Mouse (Mus musculus) liver, postnatal 0 days (tissue): ENCODE results near the gene Rfx1. TPM values are rescaled to one million over a fixed set of nuclear protein-coding genes. Genes with fewer than 3 reads are reported as not detected.

ENCODE experiments used
- ATAC-seq: fragments of 200-750 bp; cut with Nextera tagmentation; 2 replicates; pipeline ENCODE4 v1.8.0; 2017; ENCODE audit warnings: mild to moderate bottlenecking, moderate library complexity
- DNase-seq: peaks from one replicate; pipeline ENCODE4 v3.0.0-alpha.2; 2016
- H3K27ac ChIP-seq: fragments of 300-500 bp; sonication (generic); 2 replicates; pipeline ENCODE4 v1.5.1; 2014; ENCODE audit warnings: antibody characterized with exemption, moderate library complexity, mild to moderate bottlenecking, low read depth
- H3K27me3 ChIP-seq: fragments of 300-500 bp; sonication (generic); 2 replicates; pipeline ENCODE4 v1.6.1; 2014; ENCODE audit warnings: low read length, control low read depth, mixed read lengths; ENCODE audit not compliant: insufficient read depth
- H3K36me3 ChIP-seq: fragments of 300-500 bp; sonication (generic); replicated peaks from 2 replicates; pipeline ENCODE4 v1.6.1; 2014; ENCODE audit warnings: mild to moderate bottlenecking, control low read depth, low read length, moderate library complexity, mixed read lengths; ENCODE audit not compliant: insufficient read depth
- H3K4me1 ChIP-seq: fragments of 300-500 bp; sonication (generic); 2 replicates; pipeline ENCODE4 v1.6.1; 2014; ENCODE audit warnings: antibody characterized with exemption, mild to moderate bottlenecking, control low read depth; ENCODE audit not compliant: insufficient read depth
- H3K4me2 ChIP-seq: fragments of 300-500 bp; sonication (generic); 2 replicates; pipeline ENCODE4 v1.6.1; 2014; ENCODE audit warnings: low read depth, mild to moderate bottlenecking, low read length, moderate library complexity, mixed read lengths
- H3K4me3 ChIP-seq: fragments of 300-500 bp; sonication (generic); 2 replicates; pipeline ENCODE4 v1.5.1; 2014; ENCODE audit warnings: low read depth, low read length
- H3K9ac ChIP-seq: fragments of 300-500 bp; sonication (generic); replicated peaks from 2 replicates; pipeline ENCODE4 v1.6.1; 2014; ENCODE audit warnings: mild to moderate bottlenecking, moderate library complexity
- H3K9me3 ChIP-seq: fragments of 300-500 bp; sonication (generic); 2 replicates; pipeline ENCODE4 v1.6.1; 2016; ENCODE audit warnings: mild to moderate bottlenecking, control low read depth, low read length, mixed read lengths
- CTCF ChIP-seq: sonication (generic); IDR thresholded peaks from 2 replicates; pipeline ENCODE4 v1.5.1; 2016; ENCODE audit warnings: antibody characterized with exemption, low read depth
- EP300 ChIP-seq: IDR thresholded peaks from 2 replicates; pipeline ENCODE4 v1.6.1; 2016; ENCODE audit warnings: antibody characterized with exemption, low read depth, mild to moderate bottlenecking
- WGBS: fragments of 180-500 bp; shearing (Covaris S2); extraction: QIAGEN DNeasy Blood & Tissue Kit; methylation state at CpG from one replicate; pipeline ENCODE4 v1.1.7; 2014; ENCODE audit not compliant: insufficient replicate concordance; 5-methylcytosine and 5-hydroxymethylcytosine counted together
- polyA plus RNA-seq: library from polyadenylated mRNA; unstranded; fragments of >200 nt; fragmentation: Nextera tagmentation; extraction: Ambion mirVana; gene quantifications from 2 replicates; pipeline ENCODE4 v1.2.1, GENCODE M21; 2015

Rfx1 gene
- polyA plus RNA-seq, 1 experiment from 2014 or later = 1.5 TPM

- peak within 1 kb of the TSS; percentile 35; the same call in 1 of the 2 replicates for H3K9ac ChIP-seq
Measured at GRCm38 (mm10) chr8:84042066-84042947, 24.3 kb upstream of the Rfx1 start, which contains the start of gene Il27ra. Gene Il27ra, minus strand, starts transcription at chr8:84042589.

GRCm38 (mm10) chr8:84042948-84043342 lies 23.7 kb upstream of the Rfx1 start:
- Histone ChIP-seq H3K9me3 (no peaks in the 10 kb centered on the region), H3K4me2 (peak overlapping the region; percentile 67), H3K27ac (no peak overlapping the region), H3K4me3 (peak overlapping the region; percentile 41), H3K4me1 (peaks cover 3% of the 10 kb centered on the region; the same call in 1 of the 2 replicates), H3K9ac (no peak overlapping the region), H3K36me3 (no peaks in the 10 kb centered on the region), H3K27me3 (peaks cover 44% of the 10 kb centered on the region)
- TF ChIP-seq CTCF = no peak
- ATAC-seq (no peak), DNase-seq (no peak)
- 42% methylated on average over 12 of the region's 12 CpGs for WGBS

More at GRCm38 (mm10) chr8:84042066-84042947, 24.3 kb upstream of the Rfx1 start, which contains the start of gene Il27ra:
- Histone ChIP-seq H3K4me1 (peaks cover 3% of the 10 kb centered on the region; the same call in 1 of the 2 replicates), H3K4me2 (peak within 1 kb of the TSS; percentile 67), H3K27me3 (peaks cover 44% of the 10 kb centered on the region), H3K36me3 (no peaks in the 10 kb centered on the region), H3K27ac (no peak within 1 kb of the TSS), H3K4me3 (peak within 1 kb of the TSS; percentile 41), H3K9me3 (no peaks in the 10 kb centered on the region)
- 3% methylated on average over 38 of the region's 40 CpGs for WGBS
- DNase-seq (peak; percentile 74), ATAC-seq (peak; percentile 73)
- TF ChIP-seq EP300 (no peak), CTCF (peak; percentile 78)

GRCm38 (mm10) chr8:84044103-84044502 lies 22.5 kb upstream of the Rfx1 start:
- no peak for DNase-seq
- Histone ChIP-seq H3K4me1 (peaks cover 3% of the 10 kb centered on the region; the same call in 1 of the 2 replicates), H3K4me2 (no peak overlapping the region), H3K9me3 (no peaks in the 10 kb centered on the region), H3K9ac (no peak overlapping the region), H3K27ac (no peak overlapping the region), H3K27me3 (peaks cover 44% of the 10 kb centered on the region), H3K36me3 (no peaks in the 10 kb centered on the region), H3K4me3 (no peak overlapping the region)
- WGBS = 21% methylated on average over 7 of the region's 7 CpGs
- ATAC-seq = no peak
- no peak for TF ChIP-seq EP300
- peak; percentile 15; the same call in 1 of the 2 replicates for TF ChIP-seq CTCF

- WGBS = 25% methylated on average over 9 of the region's 9 CpGs
- no peak for ATAC-seq
- H3K36me3 ChIP-seq = no peaks in the 10 kb centered on the region
- no peak within 1 kb of the TSS for H3K27ac ChIP-seq
- peaks cover 3% of the 10 kb centered on the region; the same call in 1 of the 2 replicates for H3K4me1 ChIP-seq
- no peak within 1 kb of the TSS for H3K9ac ChIP-seq
- peaks cover 44% of the 10 kb centered on the region for H3K27me3 ChIP-seq
- DNase-seq = no peak
- no peak for TF ChIP-seq CTCF
- TF ChIP-seq EP300 = no peak
- H3K4me2 ChIP-seq = no peak within 1 kb of the TSS
- no peaks in the 10 kb centered on the region for H3K9me3 ChIP-seq
- H3K4me3 ChIP-seq = no peak within 1 kb of the TSS
Measured at GRCm38 (mm10) chr8:84044900-84045299, 21.7 kb upstream of the Rfx1 start, which contains the start of gene Rln3. Gene Rln3, minus strand, starts transcription at chr8:84045000.

- no peak for ATAC-seq
- 70% methylated on average over 3 of the region's 3 CpGs for WGBS
- no peak overlapping the region for H3K4me2 ChIP-seq
- no peak overlapping the region for H3K27ac ChIP-seq
- peaks cover 37% of the 10 kb centered on the region for H3K27me3 ChIP-seq
- DNase-seq = no peak
- no peaks in the 10 kb centered on the region for H3K36me3 ChIP-seq
- H3K9me3 ChIP-seq = no peaks in the 10 kb centered on the region
- no peak overlapping the region for H3K4me3 ChIP-seq
- no peak for TF ChIP-seq CTCF
- TF ChIP-seq EP300 = no peak
- peaks cover 3% of the 10 kb centered on the region; the same call in 1 of the 2 replicates for H3K4me1 ChIP-seq
- no peak overlapping the region for H3K9ac ChIP-seq
Measured at GRCm38 (mm10) chr8:84046505-84046904, 20.1 kb upstream of the Rfx1 start.

- no peak for DNase-seq
- Histone ChIP-seq H3K4me2 (no peak overlapping the region), H3K4me3 (no peak overlapping the region), H3K9me3 (no peaks in the 10 kb centered on the region), H3K27ac (no peak overlapping the region), H3K36me3 (no peaks in the 10 kb centered on the region), H3K4me1 (peaks cover 5% of the 10 kb centered on the region), H3K9ac (no peak overlapping the region), H3K27me3 (peaks cover 21% of the 10 kb centered on the region)
- 76% methylated on average over 5 of the region's 5 CpGs for WGBS
- no peak for ATAC-seq
- TF ChIP-seq CTCF (no peak), EP300 (no peak)
Measured at GRCm38 (mm10) chr8:84048171-84048570, 18.5 kb upstream of the Rfx1 start.
